Mouse (Mus musculus) layer of hippocampus, postnatal 25 days (tissue): ENCODE results near the gene Gdf15. TPM values are rescaled to one million over a fixed set of nuclear protein-coding genes. Genes with fewer than 3 reads are reported as not detected.
A peak's percentile ranks its signal among the peaks of the same experiment; 100 is the strongest.

Source experiments
- DNase-seq, 2 experiments: peaks; one replicate each; pipeline ENCODE4 v3.0.0; 2022; ENCODE audit warnings: mixed read lengths in 2 of 2, low spot score in 1 of 2; ENCODE audit errors: extremely low spot score in 1 of 2
- total RNA-seq, 2 experiments: library from RNA; stranded (reverse); gene quantifications; 2 replicates each; pipeline ENCODE4 v1.2.3; 2021

The Gdf15 gene
- total RNA-seq: under 1 TPM in 1 of 2 experiments, not detected in 1; 0.26 TPM

- no peak for DNase-seq
Observed at GRCm38 (mm10) chr8:70632346-70632892, at the start of gene Gdf15. Gdf15 (minus strand) TSS chr8:70632456.

GRCm38 (mm10) chr8:70681410-70681809 lies 49.2 kb upstream of the Gdf15 start:
- no peak for DNase-seq

DNA sequence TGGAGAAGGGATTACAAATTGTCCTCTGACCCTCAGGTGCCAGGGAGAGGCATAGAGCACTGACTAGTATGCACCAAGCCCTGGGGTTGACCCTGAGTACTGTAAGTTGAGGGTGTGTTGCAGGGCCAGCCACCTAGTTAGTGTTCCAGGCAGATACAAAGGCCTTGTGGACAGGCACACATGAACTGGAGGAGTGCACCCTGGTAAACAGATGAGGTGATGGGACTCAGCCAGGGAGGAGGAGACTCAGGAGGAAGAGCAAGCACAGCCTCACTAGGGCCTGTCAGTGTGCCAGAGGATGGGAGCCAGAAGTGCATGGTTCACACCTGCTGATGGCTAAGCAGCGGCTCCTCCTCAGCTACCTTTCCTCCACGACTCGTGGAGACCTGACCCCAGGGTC lies 47.8 kb upstream of the Gdf15 start:
- DNase-seq: no peak

GRCm38 (mm10) chr8:70679404-70679803 lies 47.1 kb upstream of the Gdf15 start:
- no peak for DNase-seq

DNA sequence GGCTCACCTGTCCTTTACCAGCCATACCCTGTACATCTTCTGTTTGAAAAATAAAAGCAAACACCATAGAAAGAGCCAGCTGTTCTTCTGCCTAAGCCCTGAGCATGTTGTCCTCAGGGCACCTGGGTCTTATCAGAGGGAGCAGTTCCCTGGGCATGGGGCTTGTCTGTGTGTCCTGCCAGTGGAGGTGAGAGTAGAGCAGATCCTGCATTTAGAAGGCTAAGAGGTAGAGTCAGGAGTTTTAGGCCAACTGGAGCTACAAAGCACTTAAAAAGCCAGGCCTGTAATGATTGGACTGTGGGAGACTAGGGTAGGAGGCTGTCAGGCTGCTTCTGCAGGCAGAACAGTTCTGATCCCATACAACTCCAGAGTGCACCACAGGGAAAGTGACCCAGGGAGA lies 46.4 kb upstream of the Gdf15 start:
- DNase-seq: no peak

GRCm38 (mm10) chr8:70677451-70678080 lies 45.3 kb upstream of the Gdf15 start:
- DNase-seq: no peak

DNA sequence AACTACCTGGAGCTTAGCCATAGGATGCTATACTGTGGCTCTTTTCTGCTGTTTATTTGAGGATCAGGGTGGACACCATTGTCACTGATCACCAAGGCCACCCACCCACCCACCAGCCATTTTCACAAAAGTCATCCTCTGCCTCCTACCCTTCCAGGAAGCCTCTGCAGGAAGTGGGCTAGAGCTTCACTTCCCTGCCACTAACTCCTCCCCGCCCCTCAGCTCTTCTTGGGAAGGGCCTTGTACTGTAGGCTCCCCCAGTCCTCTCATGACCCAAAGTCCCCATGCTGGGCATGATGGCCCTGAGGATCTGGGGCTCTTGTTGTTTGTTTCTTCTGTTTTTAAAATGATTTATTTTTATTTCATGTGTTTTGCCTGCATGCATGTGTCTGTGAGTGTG lies 43.1 kb upstream of the Gdf15 start:
- no peak for DNase-seq

- no peak for DNase-seq
Observed at GRCm38 (mm10) chr8:70674716-70675115, 42.5 kb upstream of the Gdf15 start.

GRCm38 (mm10) chr8:70674109-70674508 lies 41.9 kb upstream of the Gdf15 start:
- DNase-seq: no peak

GRCm38 (mm10) chr8:70673079-70673856 lies 41.0 kb upstream of the Gdf15 start, which contains the start of gene Lsm4:
Lsm4 (plus strand) TSS chr8:70673248.
- DNase-seq: peak; percentile 96 to 99

- DNase-seq: peak in 1 of 2 experiments; percentile 25
Observed at GRCm38 (mm10) chr8:70672325-70673078, 40.2 kb upstream of the Gdf15 start.

- no peak for DNase-seq
Observed at GRCm38 (mm10) chr8:70671615-70672324, 39.5 kb upstream of the Gdf15 start.

DNA sequence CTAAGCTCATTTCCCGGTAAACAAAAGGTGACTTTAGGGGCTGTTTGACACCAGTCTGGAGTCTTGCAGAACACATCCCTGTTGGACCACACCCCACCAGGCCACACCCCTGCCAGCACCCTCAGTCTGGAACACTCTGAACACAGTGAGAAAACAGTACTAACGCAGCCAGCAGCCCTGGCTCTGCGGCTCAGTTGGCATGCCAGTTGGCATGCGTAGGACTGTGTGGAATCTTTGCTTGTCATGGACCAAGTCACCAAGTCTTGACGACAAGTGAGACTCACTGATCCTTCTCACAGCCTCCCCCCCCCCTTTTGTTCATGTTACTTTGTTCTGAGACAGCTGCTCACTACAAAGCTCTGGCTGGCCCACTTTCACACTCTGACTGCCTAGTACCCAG lies 34.8 kb upstream of the Gdf15 start:
- peak in 1 of 2 experiments; percentile 43 for DNase-seq

GRCm38 (mm10) chr8:70665599-70665998 lies 33.3 kb upstream of the Gdf15 start:
- DNase-seq: no peak

GRCm38 (mm10) chr8:70664631-70665030 lies 32.4 kb upstream of the Gdf15 start:
- DNase-seq: no peak

GRCm38 (mm10) chr8:70663691-70664090 lies 31.4 kb upstream of the Gdf15 start:
- DNase-seq: no peak

DNA sequence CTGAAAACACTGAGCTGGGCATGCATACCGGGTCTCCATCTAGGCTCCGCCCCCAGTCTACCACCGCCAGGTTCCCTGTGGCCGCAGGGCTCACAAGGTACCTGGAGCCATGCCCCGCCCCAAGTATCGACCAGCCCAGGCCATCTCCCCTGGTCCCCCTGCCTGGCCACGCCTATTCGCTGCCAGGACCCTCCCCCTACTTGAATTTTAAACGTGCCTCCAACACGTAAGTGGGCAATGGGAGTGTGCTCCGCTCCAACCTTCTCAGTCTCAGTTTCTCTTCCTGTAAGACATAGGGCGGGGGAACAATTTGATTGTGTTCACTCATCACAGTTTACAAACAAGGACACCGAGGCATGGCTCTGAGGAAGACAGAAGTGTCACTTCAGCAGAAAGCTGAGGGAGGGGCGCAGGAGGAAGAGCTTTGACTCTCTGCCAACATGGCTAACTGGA lies 28.0 kb upstream of the Gdf15 start, which contains the start of gene Pgpep1:
Pgpep1 (minus strand) TSS at position 116 of the 453 bp plus-strand sequence.
- DNase-seq: no peak

- DNase-seq: peak; percentile 63 to 69
Observed at GRCm38 (mm10) chr8:70659604-70660272, 27.5 kb upstream of the Gdf15 start.

- no peak for DNase-seq
Observed at GRCm38 (mm10) chr8:70658897-70659603, 26.8 kb upstream of the Gdf15 start.
